Mouse (Mus musculus): ENCODE measurements around the gene Slc4a8.
A peak's percentile ranks its signal among the peaks of the same experiment; 100 is the strongest.

Slc4a8 gene

GRCm38 (mm10) chr15:100761419-100762185 is at the start of gene Slc4a8:
Slc4a8 (plus strand) TSS chr15:100761747.
- peak; percentile 95 for DNase-seq (ENCODE audit: low read depth, low spot score)

- no peak for DNase-seq (ENCODE audit: low read depth, low spot score)
Observed at GRCm38 (mm10) chr15:100714470-100714869, 47.1 kb upstream of the Slc4a8 start.

GRCm38 (mm10) chr15:100715399-100715993 is 46.1 kb upstream of the Slc4a8 start:
- no peak for DNase-seq (ENCODE audit: low read depth, low spot score)

- DNase-seq (ENCODE audit: low read depth, low spot score) = no peak
Observed at GRCm38 (mm10) chr15:100717933-100718332, 43.6 kb upstream of the Slc4a8 start.

GRCm38 (mm10) chr15:100718572-100718971 is 43.0 kb upstream of the Slc4a8 start:
- peak; percentile 22 for DNase-seq (ENCODE audit: low read depth, low spot score)

- no peak for DNase-seq (ENCODE audit: low read depth, low spot score)
Observed at GRCm38 (mm10) chr15:100719217-100719616, 42.3 kb upstream of the Slc4a8 start.

GRCm38 (mm10) chr15:100720066-100720465 is 41.5 kb upstream of the Slc4a8 start:
- DNase-seq (ENCODE audit: low read depth, low spot score) = no peak

GRCm38 (mm10) chr15:100721445-100721844 is 40.1 kb upstream of the Slc4a8 start:
- DNase-seq (ENCODE audit: low read depth, low spot score) = peak; percentile 12

- no peak for DNase-seq (ENCODE audit: low read depth, low spot score)
Observed at GRCm38 (mm10) chr15:100722026-100722425, 39.5 kb upstream of the Slc4a8 start.

GRCm38 (mm10) chr15:100722564-100722963 is 39.0 kb upstream of the Slc4a8 start:
- no peak for DNase-seq (ENCODE audit: low read depth, low spot score)

GRCm38 (mm10) chr15:100723505-100723904 is 38.0 kb upstream of the Slc4a8 start:
- DNase-seq (ENCODE audit: low read depth, low spot score) = no peak

GRCm38 (mm10) chr15:100726721-100727120 is 34.8 kb upstream of the Slc4a8 start:
- no peak for DNase-seq (ENCODE audit: low read depth, low spot score)

- peak; percentile 5 for DNase-seq (ENCODE audit: low read depth, low spot score)
Observed at GRCm38 (mm10) chr15:100727834-100728233, 33.7 kb upstream of the Slc4a8 start.

GRCm38 (mm10) chr15:100728586-100728985 is 33.0 kb upstream of the Slc4a8 start:
- DNase-seq (ENCODE audit: low read depth, low spot score) = no peak

GRCm38 (mm10) chr15:100729281-100729985 is 32.1 kb upstream of the Slc4a8 start, which contains the start of gene Galnt6:
Galnt6 (minus strand) TSS chr15:100729376.
- DNase-seq (ENCODE audit: low read depth, low spot score) = no peak

GRCm38 (mm10) chr15:100731081-100731480 is 30.5 kb upstream of the Slc4a8 start:
- DNase-seq (ENCODE audit: low read depth, low spot score) = no peak

- peak; percentile 15 for DNase-seq (ENCODE audit: low read depth, low spot score)
Observed at GRCm38 (mm10) chr15:100732580-100732979, 29.0 kb upstream of the Slc4a8 start.

GRCm38 (mm10) chr15:100735095-100735952 is 26.2 kb upstream of the Slc4a8 start:
- no peak for DNase-seq (ENCODE audit: low read depth, low spot score)

- DNase-seq (ENCODE audit: low read depth, low spot score) = no peak
Observed at GRCm38 (mm10) chr15:100735953-100736300, 25.6 kb upstream of the Slc4a8 start.

- DNase-seq (ENCODE audit: low read depth, low spot score) = peak; percentile 48
Observed at GRCm38 (mm10) chr15:100737667-100738066, 23.9 kb upstream of the Slc4a8 start.

- DNase-seq (ENCODE audit: low read depth, low spot score) = no peak
Observed at GRCm38 (mm10) chr15:100738351-100738781, 23.2 kb upstream of the Slc4a8 start.

GRCm38 (mm10) chr15:100739442-100739841 is 22.1 kb upstream of the Slc4a8 start:
- DNase-seq (ENCODE audit: low read depth, low spot score) = no peak

Data from A20 (cell line).